Mouse (Mus musculus) lung, embryonic 14.5 days (tissue): ENCODE measurements around the gene Spats2. TPM values are rescaled to one million over a fixed set of nuclear protein-coding genes. Genes with fewer than 3 reads are reported as not detected.
A peak's percentile ranks its signal among the peaks of the same experiment; 100 is the strongest.

Source experiments
- ATAC-seq: fragments of 200-750 bp; cut with Nextera tagmentation; 2 replicates; pipeline ENCODE4 v1.8.0; 2017; ENCODE audit warnings: mild to moderate bottlenecking, moderate TSS enrichment, moderate library complexity; ENCODE audit not compliant: insufficient read depth
- DNase-seq: peaks from one replicate; pipeline ENCODE4 v3.0.0-alpha.2; 2015
- H3K27ac ChIP-seq: fragments of 300-500 bp; sonication (generic); 2 replicates; pipeline ENCODE4 v1.5.1; 2014; ENCODE audit warnings: low read depth, mild to moderate bottlenecking, moderate library complexity
- H3K27me3 ChIP-seq: fragments of 300-500 bp; sonication (generic); 2 replicates; pipeline ENCODE4 v1.6.1; 2014; ENCODE audit warnings: low read length, control low read depth; ENCODE audit not compliant: insufficient read depth
- H3K36me3 ChIP-seq: fragments of 300-500 bp; sonication (generic); 2 replicates; pipeline ENCODE4 v1.6.1; 2014; ENCODE audit warnings: control low read depth; ENCODE audit not compliant: insufficient read depth
- H3K4me1 ChIP-seq: fragments of 300-500 bp; sonication (generic); 2 replicates; pipeline ENCODE4 v1.6.1; 2014; ENCODE audit warnings: antibody characterized with exemption, control low read depth; ENCODE audit not compliant: insufficient read depth
- H3K4me2 ChIP-seq: fragments of 300-500 bp; sonication (generic); 2 replicates; pipeline ENCODE4 v1.6.1; 2014; ENCODE audit warnings: mild to moderate bottlenecking
- H3K4me3 ChIP-seq: fragments of 300-500 bp; sonication (generic); 2 replicates; pipeline ENCODE4 v1.5.1; 2014; ENCODE audit warnings: low read depth, low read length
- H3K9ac ChIP-seq: fragments of 300-500 bp; sonication (generic); 2 replicates; pipeline ENCODE4 v1.6.1; 2014
- H3K9me3 ChIP-seq: fragments of 300-500 bp; sonication (generic); 2 replicates; pipeline ENCODE4 v1.6.1; 2016; ENCODE audit warnings: low read depth, low read length, control low read depth
- CTCF ChIP-seq: IDR thresholded peaks from 2 replicates; pipeline ENCODE4 v1.5.1; 2016; ENCODE audit warnings: antibody characterized with exemption, low read depth
- WGBS: fragments of 180-500 bp; shearing (Covaris S2); extraction: QIAGEN DNeasy Blood & Tissue Kit; methylation state at CpG from one replicate; pipeline ENCODE4 v1.1.7; 2014; 5-methylcytosine and 5-hydroxymethylcytosine counted together
- polyA plus RNA-seq: library from polyadenylated mRNA; unstranded; fragments of >200 nt; fragmentation: Nextera tagmentation; extraction: Ambion mirVana; gene quantifications from 2 replicates; pipeline ENCODE4 v1.2.1, GENCODE M21; 2014

Spats2 gene
- polyA plus RNA-seq, 1 experiment from 2014 or later: 39.7 TPM

- ATAC-seq: peak; percentile 91
- peak overlapping the region; percentile 92 for H3K9ac ChIP-seq
- peak overlapping the region; percentile 78 for H3K4me3 ChIP-seq
- under 1% methylated on average over 112 of the region's 115 CpGs for WGBS
- peak overlapping the region; percentile 80 for H3K4me2 ChIP-seq
- H3K27me3 ChIP-seq: no peaks in the 10 kb centered on the region
- peaks cover 3% of the 10 kb centered on the region; the same call in 1 of the 2 replicates for H3K4me1 ChIP-seq
- H3K9me3 ChIP-seq: no peaks in the 10 kb centered on the region
- H3K27ac ChIP-seq: peak overlapping the region; percentile 94
- DNase-seq: peak; percentile 97
- no peaks in the 10 kb centered on the region for H3K36me3 ChIP-seq
- TF ChIP-seq CTCF: no peak
These were observed 532 bp downstream of the Spats2 start for GRCm38 (mm10) chr15:99126081-99126815.

- peak; percentile 19; the same call in 1 of the 2 replicates for ATAC-seq
- DNase-seq: peak; percentile 59
- H3K4me2 ChIP-seq: peak overlapping the region; percentile 80
- H3K4me1 ChIP-seq: peaks cover 3% of the 10 kb centered on the region; the same call in 1 of the 2 replicates
- peak overlapping the region; percentile 78 for H3K4me3 ChIP-seq
- no peaks in the 10 kb centered on the region for H3K9me3 ChIP-seq
- no peak for TF ChIP-seq CTCF
- peak overlapping the region; percentile 92 for H3K9ac ChIP-seq
- H3K36me3 ChIP-seq: no peaks in the 10 kb centered on the region; the same call in 1 of the 2 replicates
- WGBS: under 1% methylated on average over 35 of the region's 35 CpGs
- H3K27ac ChIP-seq: peak overlapping the region; percentile 94
- no peaks in the 10 kb centered on the region for H3K27me3 ChIP-seq
These were observed 1.2 kb downstream of the Spats2 start for GRCm38 (mm10) chr15:99126816-99127365.

GRCm38 (mm10) chr15:99127851-99128522 lies 2.3 kb downstream of the Spats2 start:
- Histone ChIP-seq H3K4me2 (peak overlapping the region; percentile 80), H3K9me3 (no peaks in the 10 kb centered on the region), H3K9ac (peak overlapping the region; percentile 92), H3K4me1 (peaks cover 3% of the 10 kb centered on the region; the same call in 1 of the 2 replicates), H3K36me3 (no peaks in the 10 kb centered on the region; the same call in 1 of the 2 replicates), H3K4me3 (peak overlapping the region; percentile 78), H3K27me3 (no peaks in the 10 kb centered on the region), H3K27ac (no peak overlapping the region)
- no peak for TF ChIP-seq CTCF
- no peak for DNase-seq
- no peak for ATAC-seq
- 59% methylated on average over 6 of the region's 6 CpGs for WGBS

GRCm38 (mm10) chr15:99129441-99129840 lies 3.7 kb downstream of the Spats2 start:
- TF ChIP-seq CTCF: no peak
- ATAC-seq (no peak), DNase-seq (no peak)
- Histone ChIP-seq H3K9me3 (no peaks in the 10 kb centered on the region), H3K4me2 (no peak overlapping the region), H3K9ac (no peak overlapping the region), H3K4me1 (peaks cover 3% of the 10 kb centered on the region; the same call in 1 of the 2 replicates), H3K27me3 (no peaks in the 10 kb centered on the region), H3K4me3 (no peak overlapping the region), H3K27ac (no peak overlapping the region), H3K36me3 (no peaks in the 10 kb centered on the region; the same call in 1 of the 2 replicates)
- 64% methylated on average over 11 of the region's 11 CpGs for WGBS

GRCm38 (mm10) chr15:99129956-99130910 lies 4.5 kb downstream of the Spats2 start:
- Histone ChIP-seq H3K4me2 (no peak overlapping the region), H3K36me3 (no peaks in the 10 kb centered on the region; the same call in 1 of the 2 replicates), H3K9me3 (no peaks in the 10 kb centered on the region), H3K27me3 (no peaks in the 10 kb centered on the region), H3K4me3 (no peak overlapping the region), H3K4me1 (peaks cover 3% of the 10 kb centered on the region; the same call in 1 of the 2 replicates), H3K9ac (no peak overlapping the region), H3K27ac (no peak overlapping the region)
- 58% methylated on average over 22 of the region's 22 CpGs for WGBS
- TF ChIP-seq CTCF: no peak
- peak; percentile 43 for DNase-seq
- ATAC-seq: no peak

- no peak overlapping the region for H3K4me3 ChIP-seq
- H3K27ac ChIP-seq: no peak overlapping the region
- H3K36me3 ChIP-seq: peaks cover 7% of the 10 kb centered on the region; the same call in 1 of the 2 replicates
- no peaks in the 10 kb centered on the region for H3K4me1 ChIP-seq
- H3K27me3 ChIP-seq: no peaks in the 10 kb centered on the region
- ATAC-seq (no peak), DNase-seq (no peak)
- no peak overlapping the region for H3K4me2 ChIP-seq
- no peak for TF ChIP-seq CTCF
- 77% methylated on average over 5 of the region's 5 CpGs for WGBS
- H3K9me3 ChIP-seq: no peaks in the 10 kb centered on the region
- no peak overlapping the region for H3K9ac ChIP-seq
These were observed 12.7 kb downstream of the Spats2 start for GRCm38 (mm10) chr15:99138389-99138788.
